Mouse (Mus musculus) cortical plate, adult 2 months (tissue): ENCODE measurements around the gene Alms1.

Experiments
- CTCF ChIP-seq: fragments of 200-500 bp; IDR thresholded peaks from 2 replicates; pipeline ENCODE4 v1.5.1; 2011; ENCODE audit warnings: mild to moderate bottlenecking, control low read depth, low read length; ENCODE audit not compliant: insufficient read depth; ENCODE audit errors: extremely low read depth
- POLR2A ChIP-seq: fragments of 200-500 bp; IDR thresholded peaks from 2 replicates; pipeline ENCODE4 v1.6.1; 2011; ENCODE audit warnings: mild to moderate bottlenecking, low read length, control low read depth; ENCODE audit not compliant: insufficient read depth; ENCODE audit errors: extremely low read depth

DNA sequence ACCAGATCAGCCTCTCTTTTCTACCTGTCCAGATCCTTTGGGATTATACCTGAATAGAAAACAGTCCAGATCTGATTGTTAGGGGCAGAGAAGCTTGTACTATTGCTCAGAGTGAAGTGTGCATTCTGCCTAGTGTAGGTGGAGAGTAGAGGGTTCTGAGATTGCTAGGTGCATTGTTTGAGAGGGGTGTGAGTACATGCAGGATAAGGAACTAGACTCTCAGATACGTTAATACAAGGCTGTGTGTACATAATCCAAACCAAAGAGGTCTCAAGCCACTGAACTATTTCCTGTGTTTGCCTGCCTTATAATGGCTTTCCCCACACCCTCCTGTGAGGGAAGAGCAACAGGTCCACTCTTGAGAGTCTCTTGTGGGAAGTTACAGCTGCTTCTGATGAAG, 12.0 kb downstream of the Alms1 start:
- TF ChIP-seq CTCF (no peak), POLR2A (no peak)
